Mouse (Mus musculus) MEL (cell line): ENCODE data around the gene 2200002D01Rik. TPM values are rescaled to one million over a fixed set of nuclear protein-coding genes. Genes with fewer than 3 reads are reported as not detected.
A peak's percentile ranks its signal among the peaks of the same experiment; 100 is the strongest.

ENCODE experiments used
- DNase-seq: peaks from one replicate; pipeline ENCODE4 v3.0.0; 2011; ENCODE audit warnings: low read depth, low spot score
- H3K27ac ChIP-seq: 2 replicates; pipeline ENCODE4 v1.5.1; 2012; ENCODE audit warnings: low read depth, mild to moderate bottlenecking, control low read depth, low read length, moderate library complexity; ENCODE audit not compliant: control insufficient read depth
- H3K27me3 ChIP-seq, 2 experiments: fragments of 150-350 bp in 1 of 2; sonication (generic) in 1 of 2; 2 replicates each; pipeline ENCODE4 v1.6.1; 2012; ENCODE audit warnings: low read length in 2 of 2, mild to moderate bottlenecking in 2 of 2, improper control_type of control experiment in 1 of 2, moderate library complexity in 1 of 2; ENCODE audit not compliant: insufficient read depth in 2 of 2, control insufficient read depth in 1 of 2
- H3K36me3 ChIP-seq, 2 experiments: 2 replicates each; pipeline ENCODE4 v1.6.1; 2012 to 2014; ENCODE audit warnings: low read length in 2 of 2, improper control_type of control experiment in 1 of 2, inconsistent platforms in 1 of 2, mild to moderate bottlenecking in 1 of 2; ENCODE audit not compliant: insufficient read depth in 2 of 2, control insufficient read depth in 1 of 2
- H3K4me1 ChIP-seq, 2 experiments: fragments of 150-350 bp in 1 of 2; sonication (generic) in 1 of 2; 2 replicates each; pipeline ENCODE4 v1.6.1; 2012; ENCODE audit warnings: low read length in 2 of 2, improper control_type of control experiment in 1 of 2, mild to moderate bottlenecking in 1 of 2; ENCODE audit not compliant: insufficient read depth in 2 of 2, control insufficient read depth in 1 of 2
- H3K4me3 ChIP-seq, 2 experiments: fragments of 150-350 bp in 1 of 2; sonication (generic) in 1 of 2; 2 replicates each; pipeline ENCODE4 v1.5.1; 2012; ENCODE audit warnings: low read depth in 2 of 2, low read length in 2 of 2, mild to moderate bottlenecking in 2 of 2, moderate library complexity in 2 of 2, control low read depth in 1 of 2, improper control_type of control experiment in 1 of 2; ENCODE audit not compliant: control insufficient read depth in 1 of 2, insufficient read depth in 1 of 2
- H3K79me2 ChIP-seq: 2 replicates; pipeline ENCODE4 v1.6.1; 2012; ENCODE audit warnings: mild to moderate bottlenecking, low read length, moderate library complexity; ENCODE audit not compliant: control insufficient read depth, poor library complexity, insufficient read depth
- H3K9ac ChIP-seq: 2 replicates; pipeline ENCODE4 v1.6.1; 2012; ENCODE audit warnings: low read depth, mild to moderate bottlenecking, control low read depth, low read length, moderate library complexity; ENCODE audit not compliant: control insufficient read depth, poor library complexity, severe bottlenecking
- H3K9me3 ChIP-seq: fragments of 150-350 bp; sonication (generic); replicated peaks from 2 replicates; pipeline ENCODE4 v1.6.1; 2012; ENCODE audit warnings: mild to moderate bottlenecking, low read length, improper control_type of control experiment, moderate library complexity; ENCODE audit not compliant: insufficient read depth
- BHLHE40 ChIP-seq: IDR thresholded peaks from 2 replicates; pipeline ENCODE4 v1.6.1; 2012; ENCODE audit warnings: low read depth, mild to moderate bottlenecking, inconsistent platforms, low read length, improper control_type of control experiment, borderline replicate concordance
- CHD1 ChIP-seq: IDR thresholded peaks from 2 replicates; pipeline ENCODE4 v1.6.1; 2012; ENCODE audit warnings: low read depth, mild to moderate bottlenecking, inconsistent platforms, low read length, improper control_type of control experiment
- CTCF ChIP-seq, 3 experiments: IDR thresholded peaks in 2 of 3; conservative IDR thresholded peaks in 1 of 3; 2 replicates each; pipeline ENCODE4 v1.5.1; 2011 to 2012; ENCODE audit warnings: low read length in 3 of 3, low read depth in 2 of 3, mild to moderate bottlenecking in 2 of 3, improper control_type of control experiment in 1 of 3, inconsistent platforms in 1 of 3, mixed read lengths in 1 of 3, moderate library complexity in 1 of 3; ENCODE audit not compliant: control insufficient read depth in 1 of 3, insufficient read depth in 1 of 3, poor library complexity in 1 of 3, severe bottlenecking in 1 of 3
- MAZ ChIP-seq: IDR thresholded peaks from 2 replicates; pipeline ENCODE4 v1.6.1; 2012; ENCODE audit warnings: low read depth, mild to moderate bottlenecking, inconsistent platforms, low read length, improper control_type of control experiment
- MXI1 ChIP-seq: IDR thresholded peaks from 2 replicates; pipeline ENCODE4 v1.6.1; 2011; ENCODE audit warnings: mild to moderate bottlenecking, low read depth, low read length, improper control_type of control experiment
- MYB ChIP-seq: IDR thresholded peaks from 2 replicates; pipeline ENCODE4 v1.6.1; 2011; ENCODE audit warnings: mild to moderate bottlenecking, low read depth, low read length, improper control_type of control experiment
- MYC ChIP-seq: IDR thresholded peaks from 2 replicates; pipeline ENCODE4 v1.6.1; 2011; ENCODE audit warnings: low read depth, mild to moderate bottlenecking, low read length, improper control_type of control experiment, moderate library complexity
- POLR2A ChIP-seq, 2 experiments: IDR thresholded peaks; 2 replicates each; pipeline ENCODE4 v1.6.1; 2011 to 2012; ENCODE audit warnings: low read length in 2 of 2, mild to moderate bottlenecking in 2 of 2, control low read depth in 1 of 2, improper control_type of control experiment in 1 of 2, low read depth in 1 of 2, moderate library complexity in 1 of 2; ENCODE audit not compliant: control insufficient read depth in 1 of 2, insufficient read depth in 1 of 2, poor library complexity in 1 of 2
- SIN3A ChIP-seq: IDR thresholded peaks from 2 replicates; pipeline ENCODE4 v1.6.1; 2012; ENCODE audit warnings: low read length, improper control_type of control experiment, inconsistent platforms
- SMC3 ChIP-seq: IDR thresholded peaks from 2 replicates; pipeline ENCODE4 v1.6.1; 2011; ENCODE audit warnings: low read depth, low read length, improper control_type of control experiment
- TBP ChIP-seq: IDR thresholded peaks from 2 replicates; pipeline ENCODE4 v1.8.0; 2011; ENCODE audit warnings: low read depth, low read length, improper control_type of control experiment
- UBTF ChIP-seq: IDR thresholded peaks from 2 replicates; pipeline ENCODE4 v1.6.1; 2012; ENCODE audit warnings: low read depth, mild to moderate bottlenecking, inconsistent platforms, low read length, improper control_type of control experiment, moderate library complexity, borderline replicate concordance; ENCODE audit not compliant: insufficient read depth
- USF2 ChIP-seq, 2 experiments: IDR thresholded peaks; 2 replicates each; pipeline ENCODE4 v1.6.1; 2011 to 2012; ENCODE audit warnings: improper control_type of control experiment in 2 of 2, low read length in 2 of 2, borderline replicate concordance in 1 of 2, inconsistent platforms in 1 of 2, low read depth in 1 of 2, mild to moderate bottlenecking in 1 of 2; ENCODE audit not compliant: insufficient read depth in 1 of 2
- ZC3H11A ChIP-seq: IDR thresholded peaks from 2 replicates; pipeline ENCODE4 v1.6.1; 2012; ENCODE audit warnings: low read depth, mild to moderate bottlenecking, inconsistent platforms, low read length, improper control_type of control experiment
- ZKSCAN1 ChIP-seq: IDR thresholded peaks from 2 replicates; pipeline ENCODE4 v1.6.1; 2012; ENCODE audit warnings: low read depth, mild to moderate bottlenecking, inconsistent platforms, low read length, improper control_type of control experiment, moderate library complexity
- polyA plus RNA-seq, 2 experiments: library from polyadenylated mRNA; stranded (reverse) in 1 of 2; unstranded in 1 of 2; fragments of >175 nt in 1 of 2; fragments of >200 nt in 1 of 2; gene quantifications; 2 replicates each; pipeline versions ENCODE4 v1.2.1 to v1.2.4; 2012; ENCODE audit warnings: low replicate concordance in 2 of 2, low read depth in 1 of 2; ENCODE audit not compliant: insufficient read length in 2 of 2, insufficient read depth in 1 of 2, missing spikeins in 1 of 2
- total RNA-seq: library from RNA; depleted of rRNA; stranded (reverse); fragments of 300-350 nt; gene quantifications from 2 replicates; pipeline ENCODE4 v1.2.3, GENCODE M21; 2012

The 2200002D01Rik gene
- total and polyA plus RNA-seq, 3 experiments, result 0.85 to 5.4 TPM; not detected in 1

GRCm38 (mm10) chr7:29288942-29289638 is 40.8 kb upstream of the 2200002D01Rik start, which contains the start of gene Ppp1r14a (continued):
- TF ChIP-seq ZC3H11A (peak; percentile 36; the same call in 1 of the 2 replicates), MYB (no peak), BHLHE40 (0 out of 2 replicates have a peak, but pooled peaks have one; percentile 30), MAZ (peak; percentile 75; the same call in 1 of the 2 replicates), POLR2A (IDR thresholded peaks at IDR 0.05; ENCODE audit: control insufficient read depth in 1 of 2, insufficient read depth in 1 of 2, low read depth in 1 of 2, low read length in 2 of 2, poor library complexity in 1 of 2) (peak; percentile 21 to 59; a peak in 2 of 4 replicates), MYC (no peak), UBTF (no peak), MXI1 (peak; percentile 47; the same call in 1 of the 2 replicates), SMC3 (peak; percentile 71), CHD1 (no peak), CTCF (IDR thresholded peaks at IDR 0.05 in 2 of 3, conservative IDR thresholded peaks at IDR 0.05 in 1 of 3; ENCODE audit: control insufficient read depth in 1 of 3, insufficient read depth in 1 of 3, low read depth in 2 of 3, low read length in 3 of 3, poor library complexity in 1 of 3, severe bottlenecking in 1 of 3) (peak; percentile 77 to 91 (median 79))

GRCm38 (mm10) chr7:29288079-29288478 is 39.8 kb upstream of the 2200002D01Rik start:
- Histone ChIP-seq H3K79me2 (no peaks in the 10 kb centered on the region), H3K9me3 (no peaks in the 10 kb centered on the region), H3K27me3 (no peaks in the 10 kb centered on the region), H3K9ac (no peak overlapping the region), H3K4me1 (peaks cover 19 to 25% of the 10 kb centered on the region in 2 experiments)
- TF ChIP-seq ZKSCAN1 (no peak), SIN3A (no peak), MXI1 (no peak), TBP (no peak)
- TF ChIP-seq, all 39 proteins: peak for 0
- no peak overlapping the region for H3K27ac ChIP-seq
- no peak for DNase-seq
- H3K36me3 ChIP-seq, result peaks cover 0 to 11% of the 10 kb centered on the region in 2 experiments; a peak in 2 of 4 replicates
- no peak overlapping the region for H3K4me3 ChIP-seq

- no peak overlapping the region for H3K4me3 ChIP-seq
- TF ChIP-seq CTCF (IDR thresholded peaks at IDR 0.05 in 2 of 3, conservative IDR thresholded peaks at IDR 0.05 in 1 of 3; ENCODE audit: control insufficient read depth in 1 of 3, insufficient read depth in 1 of 3, low read depth in 2 of 3, low read length in 3 of 3, poor library complexity in 1 of 3, severe bottlenecking in 1 of 3) (peak in 1 of 3 experiments; percentile 29; a peak in 2 of 6 replicates), USF2 (IDR thresholded peaks at IDR 0.05; ENCODE audit: borderline replicate concordance in 1 of 2, insufficient read depth in 1 of 2, low read depth in 1 of 2, low read length in 2 of 2) (no peak)
- peaks cover 0 to 11% of the 10 kb centered on the region in 2 experiments; a peak in 2 of 4 replicates for H3K36me3 ChIP-seq
- no peaks in the 10 kb centered on the region for H3K9me3 ChIP-seq
- no peak overlapping the region for H3K27ac ChIP-seq
- H3K79me2 ChIP-seq, result no peaks in the 10 kb centered on the region
- H3K9ac ChIP-seq, result no peak overlapping the region
- H3K27me3 ChIP-seq, result no peaks in the 10 kb centered on the region
- H3K4me1 ChIP-seq, result peaks cover 17 to 20% of the 10 kb centered on the region in 2 experiments
- peak; percentile 38 for DNase-seq
These were observed 39.2 kb upstream of the 2200002D01Rik start for GRCm38 (mm10) chr7:29287481-29287880.
